ENCODE assay signal across 8 mouse cellular contexts in the genomic region with DNA sequence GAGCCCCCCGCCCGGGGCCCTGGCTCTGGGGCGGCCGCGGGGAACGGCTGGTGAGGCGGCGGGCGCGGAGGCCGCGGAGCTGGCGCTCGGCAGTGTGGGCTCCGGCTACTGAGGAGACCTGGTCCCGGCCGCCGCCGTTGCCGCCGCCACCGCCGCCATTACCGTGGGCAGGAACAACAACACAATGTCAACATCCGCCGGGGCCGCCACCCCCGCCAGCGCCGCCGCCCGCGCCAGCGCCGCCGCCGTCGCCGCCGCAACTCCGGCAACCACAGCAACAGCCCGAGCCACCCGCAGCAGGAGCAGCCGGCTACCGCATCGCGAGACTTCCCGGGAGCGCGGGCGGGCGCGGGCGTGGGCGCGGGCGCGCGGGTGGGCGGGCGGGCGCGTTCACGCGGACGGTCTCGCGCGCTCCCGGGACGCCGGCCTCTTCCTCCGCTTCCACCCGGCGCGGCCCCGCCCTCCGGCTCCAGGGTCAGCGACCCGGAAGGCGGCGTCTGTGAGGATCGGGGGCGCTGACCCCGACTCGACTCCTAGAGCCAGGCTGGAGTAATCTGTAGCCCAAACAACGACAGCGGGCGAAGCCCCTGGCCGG. TPM values are rescaled to one million over a fixed set of nuclear protein-coding genes. Genes with fewer than 3 reads are reported as not detected.
A peak's percentile ranks its signal among the peaks of the same experiment; 100 is the strongest.
DNase-seq lines count a peak whose midpoint lies in the region; ATAC-seq and TF ChIP-seq lines count a peak whose summit lies in the region.

Gene Chic2, minus strand, starts transcription at position 465 of the 595 bp plus-strand sequence.

- peak; percentile 87 for DNase-seq in G1E (ENCODE audit: low spot score)
- DNase-seq in cerebellum, adult 2 months = peak; percentile 86 to 88
- DNase-seq in forelimb bud, embryonic 11.5 days (ENCODE audit: low read depth, low spot score) = peak; percentile 68
- peak; percentile 83 for DNase-seq in layer of hippocampus, adult 9-11 months
- DNase-seq in ovary, adult 18-20 months (ENCODE audit: low spot score) = peak; percentile 77
- DNase-seq in thymus, postnatal 0 days (ENCODE audit: low spot score) = peak; percentile 79

- H3K9me3 ChIP-seq in G1E (replicated peaks) = no peaks in the 10 kb centered on the region
- no peaks in the 10 kb centered on the region for H3K9me3 ChIP-seq in lung, embryonic 16.5 days (ENCODE audit: control insufficient read depth, low read length)

- H3K4me2 ChIP-seq in lung, embryonic 16.5 days (ENCODE audit: low read depth, low read length) = peak within 1 kb of the TSS; percentile 70

- H3K4me3 ChIP-seq in G1E (ENCODE audit: low read depth, low read length) = peak within 1 kb of the TSS; percentile 96
- H3K4me3 ChIP-seq in cerebellum, adult 2 months (replicated peaks; ENCODE audit: insufficient read depth, low read depth, low read length) = peak within 1 kb of the TSS; percentile 96
- peak within 1 kb of the TSS; percentile 100 for H3K4me3 ChIP-seq in lung, embryonic 16.5 days (ENCODE audit: low read length)

- no peak for TF ChIP-seq POLR2A in cerebellum, adult 2 months (IDR thresholded peaks at IDR 0.05; ENCODE audit: borderline replicate concordance, insufficient read depth, low read length)

- peaks cover 20% of the 10 kb centered on the region for H3K27me3 ChIP-seq in G1E (ENCODE audit: insufficient read depth, low read length)
- no peaks in the 10 kb centered on the region for H3K27me3 ChIP-seq in cerebellum, adult 2 months (ENCODE audit: control insufficient read depth, insufficient read depth, low read length)
- H3K27me3 ChIP-seq in lung, embryonic 16.5 days (ENCODE audit: control insufficient read depth, insufficient read depth, low read depth, low read length) = no peaks in the 10 kb centered on the region

- no peak for TF ChIP-seq CTCF in G1E (IDR thresholded peaks at IDR 0.05; ENCODE audit: low read depth, low read length)
- no peak for TF ChIP-seq CTCF in cerebellum, adult 2 months (IDR thresholded peaks at IDR 0.05; ENCODE audit: borderline replicate concordance, insufficient read depth, low read depth, low read length)

- peak within 1 kb of the TSS; percentile 77 for H3K27ac ChIP-seq in cerebellum, adult 2 months (ENCODE audit: insufficient read depth, low read length)
- H3K27ac ChIP-seq in lung, embryonic 16.5 days (ENCODE audit: low read length) = peak within 1 kb of the TSS; percentile 87

- peak; percentile 57 for ATAC-seq in G1E (ENCODE audit: extremely low read depth, insufficient number of reproducible peaks, low FRiP score, poor library complexity, severe bottlenecking)
- peak; percentile 51 to 74 for ATAC-seq in hematopoietic stem cell, adult 5-6 weeks (replicated peaks in 1 of 2; ENCODE audit: insufficient read depth in 1 of 2, low FRiP score in 2 of 2, low TSS enrichment in 1 of 2, low read depth in 1 of 2, poor library complexity in 2 of 2, severe bottlenecking in 2 of 2)
- ATAC-seq in lung, embryonic 16.5 days (ENCODE audit: low read depth) = peak; percentile 95

- H3K4me1 ChIP-seq in G1E (ENCODE audit: insufficient read depth, low read depth, low read length) = peaks cover 20% of the 10 kb centered on the region
- H3K4me1 ChIP-seq in cerebellum, adult 2 months (ENCODE audit: control insufficient read depth, insufficient read depth, low read length) = peaks cover 7% of the 10 kb centered on the region
- H3K4me1 ChIP-seq in lung, embryonic 16.5 days (replicated peaks; ENCODE audit: control insufficient read depth, insufficient read depth, low read length) = peaks cover 12% of the 10 kb centered on the region

- H3K36me3 ChIP-seq in G1E (replicated peaks) = peaks cover 17% of the 10 kb centered on the region
- peaks cover 3% of the 10 kb centered on the region; the same call in 1 of the 2 replicates for H3K36me3 ChIP-seq in lung, embryonic 16.5 days (ENCODE audit: control insufficient read depth, insufficient read depth, low read length)

- H3K9ac ChIP-seq in lung, embryonic 16.5 days (ENCODE audit: low read length) = peak within 1 kb of the TSS; percentile 99

- WGBS in cerebellum, adult 2 months = under 1% methylated on average over 82 of the region's 90 CpGs
- under 1% methylated on average over 55 of the region's 90 CpGs for WGBS in lung, embryonic 16.5 days

RNA-seq across cellular contexts. Expression of gene Chic2, which starts in this region (rescaled TPM):
- total RNA-seq in G1E (2014; fragmentation: Nextera tagmentation) = 57.4 and 63.0 TPM in 2 replicates
- total RNA-seq in G1E (2017) = 64.3 and 69.3 TPM in 2 replicates
- polyA plus RNA-seq in G1E (2012) = 24.6 and 32.0 TPM in 2 replicates
- polyA plus RNA-seq in cerebellum, adult 2 months (2012; rRNA removed) = 16.5 and 16.6 TPM in 2 replicates
- 38.3 and 41.7 TPM in 2 replicates for total RNA-seq in hematopoietic stem cell, adult 5-6 weeks (2017)
- 24.9 and 30.5 TPM in 2 replicates for polyA plus RNA-seq in lung, embryonic 16.5 days (2015; fragmentation: Nextera tagmentation; extraction: Ambion mirVana)
- 62.4 and 65.0 TPM in 2 replicates for polyA plus RNA-seq in thymus, postnatal 0 days (2015; fragmentation: Nextera tagmentation; extraction: Ambion mirVana)

Comparison
In these comparisons a context has a peak if more than half of its experiments do, and no peak if none do; other contexts are left out.
1. Peak in every context shown above with its lines: DNase-seq, ATAC-seq, H3K4me3 ChIP-seq and H3K27ac ChIP-seq.